Mouse (Mus musculus): ENCODE results near the gene Nol8.

GRCm38 (mm10) chr13:49643669-49644362, 9.1 kb upstream of the Nol8 start:
- TF ChIP-seq CTCF (IDR thresholded peaks at IDR 0.05; ENCODE audit: low read depth, low read length) (no peak), GATA1 (IDR thresholded peaks at IDR 0.05; ENCODE audit: borderline replicate concordance, low read length) (no peak), TAL1 (conservative IDR thresholded peaks at IDR 0.05; ENCODE audit: low read depth, low read length) (no peak)

Data from G1E (cell line).